Mouse (Mus musculus): Measurements from ENCODE around the gene Tas2r135.

Gene Tas2r135

GRCm38 (mm10) chr6:42435490-42435889, 30.3 kb downstream of the Tas2r135 start:
- no peak for DNase-seq

- DNase-seq: no peak
These were observed 36.2 kb downstream of the Tas2r135 start for GRCm38 (mm10) chr6:42441395-42441794.

GRCm38 (mm10) chr6:42444491-42444890, 39.3 kb downstream of the Tas2r135 start:
- DNase-seq: no peak

GRCm38 (mm10) chr6:42447381-42447780, 42.1 kb downstream of the Tas2r135 start:
- DNase-seq: no peak
